Mouse (Mus musculus): ENCODE data around the gene Sowahc.

Gene Sowahc

GRCm38 (mm10) chr10:59253541-59254079 lies 31.9 kb downstream of the Sowahc start:
- DNase-seq (ENCODE audit: low read depth, low spot score) = no peak

DNA sequence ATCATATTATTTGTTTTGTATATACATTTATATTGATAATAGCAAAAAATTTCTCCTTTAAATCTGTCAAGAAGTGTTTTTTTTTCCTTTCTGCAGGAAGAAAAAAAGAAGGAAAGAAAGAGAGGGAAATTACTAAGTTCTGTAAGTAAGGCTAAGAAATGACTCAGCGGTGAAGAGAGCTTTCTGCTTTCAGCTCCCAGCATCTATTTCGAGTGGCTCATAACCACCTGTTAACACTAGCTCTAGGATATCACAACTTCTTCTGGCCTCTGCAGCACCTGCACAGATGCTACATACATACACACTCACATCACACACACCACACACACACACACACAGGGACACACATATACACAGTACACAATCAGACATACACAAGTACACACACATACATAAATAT lies 34.8 kb downstream of the Sowahc start:
- DNase-seq (ENCODE audit: low read depth, low spot score) = no peak

- DNase-seq (ENCODE audit: low read depth, low spot score) = no peak
Measured at GRCm38 (mm10) chr10:59259572-59259971, 37.8 kb downstream of the Sowahc start.

GRCm38 (mm10) chr10:59261603-59262002 lies 39.9 kb downstream of the Sowahc start:
- no peak for DNase-seq (ENCODE audit: low read depth, low spot score)

DNA sequence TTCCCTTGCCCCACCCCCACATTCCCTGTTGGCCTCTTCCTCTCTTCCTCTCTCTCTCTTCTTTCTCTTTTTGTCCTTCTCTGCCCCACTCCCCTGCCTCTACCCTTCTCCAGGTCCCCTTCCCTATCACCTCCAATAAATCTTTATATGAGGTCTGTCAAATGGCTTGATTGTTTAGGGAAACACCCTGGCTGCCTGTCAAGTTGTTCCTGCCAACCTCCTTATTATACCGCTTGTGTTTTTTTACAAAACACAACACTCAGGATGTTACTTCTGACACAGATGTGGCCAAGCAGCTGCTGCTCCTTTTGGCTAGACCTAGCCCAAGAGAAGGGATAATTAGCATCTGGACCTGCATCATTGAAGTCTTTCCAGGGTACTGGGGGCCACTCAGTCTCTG lies 40.3 kb downstream of the Sowahc start:
- DNase-seq (ENCODE audit: low read depth, low spot score) = no peak

GRCm38 (mm10) chr10:59262979-59263378 lies 41.2 kb downstream of the Sowahc start:
- DNase-seq (ENCODE audit: low read depth, low spot score) = no peak

GRCm38 (mm10) chr10:59265067-59265466 lies 43.3 kb downstream of the Sowahc start:
- no peak for DNase-seq (ENCODE audit: low read depth, low spot score)

DNA sequence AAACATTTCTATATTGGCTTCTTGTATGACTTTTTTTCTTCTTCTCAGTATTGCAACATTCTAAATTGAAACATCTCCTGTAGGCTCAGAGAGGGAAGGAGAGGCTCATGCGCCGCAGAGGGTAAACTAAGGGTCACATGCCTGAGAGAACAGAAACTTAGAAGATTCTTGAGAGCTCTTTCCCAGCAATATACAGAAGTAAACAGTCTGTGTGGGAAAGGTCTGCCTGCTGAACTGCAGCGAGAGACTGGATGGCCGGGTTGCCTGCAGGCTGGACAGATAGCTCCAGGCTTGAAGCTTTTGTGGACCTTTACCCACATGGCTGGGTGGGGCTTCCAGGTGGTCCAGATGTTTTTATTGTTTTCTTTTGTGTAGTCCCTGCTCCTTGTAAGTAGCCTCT lies 43.9 kb downstream of the Sowahc start:
- DNase-seq (ENCODE audit: low read depth, low spot score) = no peak

GRCm38 (mm10) chr10:59266097-59266496 lies 44.3 kb downstream of the Sowahc start:
- DNase-seq (ENCODE audit: low read depth, low spot score) = no peak

DNA sequence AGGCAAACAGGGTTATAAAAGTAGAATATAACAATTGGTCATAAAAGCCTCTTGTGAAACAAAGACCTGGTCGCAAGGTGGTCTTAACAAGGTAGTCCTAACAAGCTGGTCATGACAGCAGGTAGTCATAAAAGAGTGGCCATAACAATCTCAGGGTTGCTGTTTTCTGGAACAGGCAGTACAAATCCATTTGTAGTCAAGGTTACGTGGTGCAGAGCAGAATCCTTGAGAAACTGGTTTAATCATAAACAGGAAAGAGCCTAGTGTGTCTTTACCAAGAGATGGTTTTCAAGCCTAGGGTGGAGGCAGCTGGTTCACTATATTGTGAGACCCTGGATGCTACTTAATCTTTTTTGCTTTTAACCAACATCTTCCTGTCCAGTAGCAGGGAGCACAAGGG lies 45.5 kb downstream of the Sowahc start:
- no peak for DNase-seq (ENCODE audit: low read depth, low spot score)

DNA sequence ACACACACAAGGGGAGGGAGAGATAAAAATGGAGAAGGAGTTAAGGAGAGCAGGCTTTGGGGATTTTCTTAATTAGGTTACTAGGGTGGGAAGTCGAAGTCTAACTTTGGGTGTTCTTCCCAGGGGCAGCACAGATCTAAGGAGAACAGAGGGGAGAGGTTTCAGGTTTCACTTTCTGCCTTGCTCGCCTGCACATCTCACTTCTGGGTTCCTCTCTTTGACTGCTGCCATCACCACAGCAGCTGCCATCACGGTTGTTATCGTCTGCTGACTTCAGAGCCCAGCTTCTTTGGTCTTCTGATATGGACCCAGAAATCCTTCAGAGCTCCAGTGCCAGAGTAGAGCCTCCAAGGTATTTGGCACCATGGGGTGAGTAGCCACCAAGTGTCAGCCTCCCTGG lies 46.4 kb downstream of the Sowahc start:
- no peak for DNase-seq (ENCODE audit: low read depth, low spot score)

- DNase-seq (ENCODE audit: low read depth, low spot score) = no peak
Measured at GRCm38 (mm10) chr10:59268754-59269153, 47.0 kb downstream of the Sowahc start.

DNA sequence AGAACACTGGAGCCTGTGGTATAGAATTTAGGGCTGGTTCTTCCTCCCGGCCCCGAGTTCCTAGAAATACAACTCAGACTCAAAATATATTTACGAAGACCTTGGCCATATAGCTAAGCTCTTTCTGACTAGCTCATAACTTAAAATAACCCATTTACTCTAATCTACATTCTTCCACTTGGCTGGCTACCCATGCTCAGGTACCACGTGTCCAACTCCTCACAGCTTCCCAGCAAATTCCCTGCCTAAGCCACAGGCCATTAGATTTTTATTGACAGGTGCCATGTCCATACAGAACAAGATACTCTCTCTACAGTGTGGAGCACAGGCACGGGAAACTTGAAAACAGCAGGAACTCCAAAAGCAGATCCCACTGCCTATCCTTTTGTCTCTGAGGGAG lies 54.0 kb downstream of the Sowahc start:
- no peak for DNase-seq (ENCODE audit: low read depth, low spot score)

Data from ES-CJ7 (cell line).